Mouse (Mus musculus): ENCODE data around the gene Sox14. TPM values are rescaled to one million over a fixed set of nuclear protein-coding genes. Genes with fewer than 3 reads are reported as not detected.
A peak's percentile ranks its signal among the peaks of the same experiment; 100 is the strongest.

The Sox14 gene
- polyA plus RNA-seq, 1 experiment from 2014 or later = 4.9 TPM

GRCm38 (mm10) chr9:99838877-99839276 lies 37.1 kb downstream of the Sox14 start:
- Histone ChIP-seq H3K4me1 (peaks cover 11% of the 10 kb centered on the region), H3K4me2 (replicated peaks) (no peak overlapping the region), H3K9me3 (no peaks in the 10 kb centered on the region), H3K36me3 (no peaks in the 10 kb centered on the region), H3K4me3 (no peak overlapping the region), H3K9ac (replicated peaks) (no peak overlapping the region), H3K27me3 (no peaks in the 10 kb centered on the region), H3K27ac (replicated peaks) (no peak overlapping the region)
- WGBS = 62% methylated on average over 7 of the region's 7 CpGs
- ATAC-seq (replicated peaks) = no peak

- Histone ChIP-seq H3K9ac (replicated peaks) (no peak overlapping the region), H3K36me3 (no peaks in the 10 kb centered on the region), H3K9me3 (no peaks in the 10 kb centered on the region), H3K27ac (replicated peaks) (no peak overlapping the region), H3K4me3 (no peak overlapping the region), H3K4me1 (peaks cover 11% of the 10 kb centered on the region), H3K4me2 (replicated peaks) (no peak overlapping the region), H3K27me3 (no peaks in the 10 kb centered on the region)
- ATAC-seq (replicated peaks) = no peak
- WGBS = 95% methylated on average over 12 of the region's 12 CpGs
Measured at GRCm38 (mm10) chr9:99836707-99837106, 39.3 kb downstream of the Sox14 start.

GRCm38 (mm10) chr9:99835624-99836430 lies 40.1 kb downstream of the Sox14 start:
- peak; percentile 89 for ATAC-seq (replicated peaks)
- no peaks in the 10 kb centered on the region for H3K36me3 ChIP-seq
- H3K9me3 ChIP-seq = no peaks in the 10 kb centered on the region
- H3K4me1 ChIP-seq = peaks cover 11% of the 10 kb centered on the region
- H3K27ac ChIP-seq (replicated peaks) = no peak overlapping the region
- no peak overlapping the region for H3K9ac ChIP-seq (replicated peaks)
- no peak overlapping the region for H3K4me2 ChIP-seq (replicated peaks)
- 23% methylated on average over 11 of the region's 11 CpGs for WGBS
- no peak overlapping the region for H3K4me3 ChIP-seq
- H3K27me3 ChIP-seq = no peaks in the 10 kb centered on the region

Other genes with a start within 250 kb of the Sox14 start
- gene Dzip1l, start 246.7 kb downstream of the Sox14 start, polyA plus RNA-seq (2015; fragmentation: Nextera tagmentation; extraction: Ambion mirVana) = 13.3 TPM in 2 replicates
- gene Cldn18, start 158.9 kb downstream of the Sox14 start, polyA plus RNA-seq (2015; fragmentation: Nextera tagmentation; extraction: Ambion mirVana) = not detected in 2 replicates

Data from forebrain, embryonic 15.5 days (tissue).